Mouse (Mus musculus): Measurements from ENCODE around the gene Knop1. TPM values are rescaled to one million over a fixed set of nuclear protein-coding genes. Genes with fewer than 3 reads are reported as not detected.

Gene Knop1
- polyA plus RNA-seq, 1 experiment = 11.6 TPM

DNA sequence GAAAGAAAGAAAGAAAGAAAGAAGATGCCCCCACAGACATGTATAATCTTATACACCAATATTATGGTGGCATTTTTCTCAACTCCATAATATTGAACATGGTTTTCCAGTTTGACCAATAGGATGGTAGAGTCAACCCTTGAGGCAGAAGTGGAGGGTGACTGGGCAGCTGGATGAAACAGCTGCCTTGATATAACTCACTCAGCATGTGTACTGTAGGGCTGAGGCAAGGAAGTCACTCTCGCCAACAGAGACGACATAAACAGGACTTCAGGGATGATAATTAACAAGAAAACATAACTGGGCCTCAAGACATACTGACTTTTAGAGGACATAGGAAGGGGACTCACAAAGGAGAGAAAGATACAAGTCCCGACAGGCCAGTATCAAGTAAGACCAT lies 1.4 kb downstream of the Knop1 start:
- TF ChIP-seq GATA1 (IDR thresholded peaks at IDR 0.05; ENCODE audit: low read length) = no peak

DNA sequence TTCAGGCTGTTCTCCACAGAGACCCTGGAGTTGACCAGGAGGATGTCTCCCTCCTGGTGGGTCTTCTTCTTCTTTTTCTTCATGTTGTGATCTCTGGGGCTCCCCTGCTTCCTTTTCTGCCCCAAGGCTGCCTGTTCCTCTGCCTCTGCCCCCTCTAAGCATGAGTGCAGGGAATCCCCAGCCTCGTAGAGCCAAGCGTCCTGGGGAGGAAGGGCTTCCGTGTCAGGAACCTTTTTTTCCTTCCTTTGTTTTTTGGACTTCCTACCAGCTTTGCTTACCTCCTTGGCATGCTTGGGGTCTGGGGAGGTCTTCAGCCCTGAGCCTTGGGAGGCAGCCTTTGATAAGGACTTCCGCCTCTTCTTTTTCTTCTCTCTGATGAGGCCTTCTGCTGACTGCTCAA lies 3.4 kb downstream of the Knop1 start:
- TF ChIP-seq GATA1 (IDR thresholded peaks at IDR 0.05; ENCODE audit: low read length) = no peak

DNA sequence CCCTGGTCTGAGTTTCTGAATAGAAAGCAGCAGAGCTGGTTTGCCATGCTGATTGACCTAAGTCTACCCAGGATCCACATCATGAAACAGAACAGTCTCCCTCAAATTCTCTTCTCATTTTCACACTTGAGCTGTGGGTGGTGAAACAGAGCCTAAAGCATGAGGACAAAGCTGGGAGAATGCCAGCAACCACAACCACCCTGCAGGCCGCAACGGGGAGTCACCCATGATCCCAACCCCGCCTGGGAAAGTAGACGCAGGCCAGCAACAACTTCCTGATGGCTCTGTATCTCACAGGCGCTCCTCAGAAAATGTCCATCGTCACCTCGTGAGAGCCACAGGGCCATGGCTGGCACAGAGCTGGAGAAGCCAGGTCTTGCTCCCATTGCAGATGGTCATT lies 4.5 kb downstream of the Knop1 start:
- no peak for TF ChIP-seq GATA1 (IDR thresholded peaks at IDR 0.05; ENCODE audit: low read length)

DNA sequence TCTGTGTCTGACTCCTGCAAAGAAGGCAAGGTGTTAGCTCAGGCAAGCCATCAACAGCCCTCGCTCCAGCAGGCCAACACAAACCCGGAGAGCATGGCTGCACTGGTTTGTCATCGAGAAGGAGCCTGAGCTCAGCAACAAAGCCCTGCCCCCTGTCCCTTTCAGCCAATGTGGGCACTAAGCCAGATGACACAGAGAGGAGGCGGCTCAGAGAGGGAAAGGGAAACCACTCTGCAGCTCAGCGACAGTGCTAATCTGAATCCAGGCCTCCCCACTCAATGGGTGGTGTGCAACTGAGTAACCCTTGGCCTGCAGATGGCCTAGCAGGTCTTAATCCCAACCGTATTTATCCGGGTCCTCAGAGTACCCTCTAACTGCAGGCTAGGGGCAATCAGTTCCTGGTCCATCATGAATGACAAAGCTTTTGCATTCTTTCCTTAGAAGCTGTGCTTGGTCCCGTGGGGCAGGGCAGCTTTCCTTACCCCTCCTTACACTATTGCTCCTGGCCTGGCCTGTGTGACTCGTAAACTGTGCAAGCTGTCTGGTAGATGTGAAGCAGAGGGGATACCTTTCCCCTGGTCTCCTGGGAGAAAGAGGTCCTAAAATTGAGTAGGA lies 5.3 kb downstream of the Knop1 start:
- no peak for TF ChIP-seq GATA1 (IDR thresholded peaks at IDR 0.05; ENCODE audit: low read length)

DNA sequence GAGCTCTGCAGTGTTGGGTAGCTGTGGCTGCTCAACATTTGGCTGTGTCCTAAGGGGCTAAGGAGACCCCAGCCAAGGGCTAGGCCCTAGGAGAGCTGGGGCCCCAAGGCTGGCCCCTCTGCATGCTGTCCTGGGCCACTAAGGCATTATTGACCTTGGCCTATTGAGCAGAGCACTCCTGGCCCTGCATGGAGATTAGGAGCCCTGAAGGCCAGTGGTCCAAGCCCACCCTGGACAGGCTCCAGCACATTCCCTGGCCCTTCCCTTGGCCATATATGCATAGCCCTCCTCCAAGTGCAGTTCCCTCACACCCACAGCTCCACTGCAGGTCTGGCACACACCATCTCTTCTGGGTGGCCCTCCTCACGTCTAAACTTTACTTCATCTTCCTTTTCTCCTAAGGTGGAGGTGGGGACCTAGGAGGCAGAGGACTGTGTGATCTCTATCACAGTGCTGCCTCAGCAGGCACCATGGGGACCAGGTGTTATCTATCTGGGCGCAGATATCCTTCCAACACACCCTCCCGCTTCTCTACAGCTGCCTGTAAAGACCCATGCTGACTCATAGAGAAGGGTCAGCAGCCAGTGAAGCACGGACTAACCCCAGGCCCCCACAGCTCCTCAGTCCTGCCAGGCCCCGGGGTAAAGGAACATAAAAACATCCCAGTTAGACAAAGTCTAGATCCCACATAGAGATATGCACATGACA lies 6.4 kb downstream of the Knop1 start:
- no peak for TF ChIP-seq GATA1 (IDR thresholded peaks at IDR 0.05; ENCODE audit: low read length)

DNA sequence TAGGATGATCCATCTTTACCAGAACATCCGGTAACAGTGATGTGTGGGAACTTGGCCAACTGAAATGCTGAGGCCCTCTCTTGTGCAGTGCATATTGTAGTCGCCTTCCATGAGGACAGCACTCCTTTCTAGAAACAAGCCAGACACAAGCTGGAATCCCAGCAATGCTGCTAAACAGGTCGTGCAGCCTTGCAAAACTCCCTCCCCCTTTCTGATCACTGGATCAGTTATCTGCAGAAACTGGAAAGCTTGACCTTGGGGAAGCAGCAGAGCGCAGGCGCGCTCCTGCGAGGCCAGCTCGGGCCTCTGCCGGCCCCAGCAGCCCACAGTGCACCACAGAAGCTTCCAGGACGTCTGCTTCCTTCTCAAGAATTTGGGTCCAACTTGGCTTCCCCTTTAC lies 7.3 kb downstream of the Knop1 start:
- no peak for TF ChIP-seq GATA1 (IDR thresholded peaks at IDR 0.05; ENCODE audit: low read length)

DNA sequence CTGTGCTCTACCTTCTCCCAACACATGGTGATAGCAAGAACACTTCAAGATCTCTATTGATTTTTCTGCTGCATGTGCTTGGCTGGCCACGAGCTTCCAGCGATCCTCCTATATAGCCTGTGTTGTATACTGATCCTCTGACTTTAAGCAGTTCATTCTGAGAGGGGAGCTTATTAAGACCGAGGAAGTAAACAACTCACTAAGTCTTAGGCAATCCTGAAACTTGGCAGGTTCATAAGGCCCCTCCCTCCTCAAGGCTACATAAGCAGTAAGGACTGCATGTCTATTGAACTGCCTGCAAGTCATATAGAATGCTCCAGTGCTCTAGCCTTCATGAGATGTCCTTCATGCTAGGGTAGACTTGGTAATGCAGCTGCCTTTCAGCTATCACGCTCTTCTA lies 9.7 kb downstream of the Knop1 start:
- no peak for TF ChIP-seq GATA1 (IDR thresholded peaks at IDR 0.05; ENCODE audit: low read length)

DNA sequence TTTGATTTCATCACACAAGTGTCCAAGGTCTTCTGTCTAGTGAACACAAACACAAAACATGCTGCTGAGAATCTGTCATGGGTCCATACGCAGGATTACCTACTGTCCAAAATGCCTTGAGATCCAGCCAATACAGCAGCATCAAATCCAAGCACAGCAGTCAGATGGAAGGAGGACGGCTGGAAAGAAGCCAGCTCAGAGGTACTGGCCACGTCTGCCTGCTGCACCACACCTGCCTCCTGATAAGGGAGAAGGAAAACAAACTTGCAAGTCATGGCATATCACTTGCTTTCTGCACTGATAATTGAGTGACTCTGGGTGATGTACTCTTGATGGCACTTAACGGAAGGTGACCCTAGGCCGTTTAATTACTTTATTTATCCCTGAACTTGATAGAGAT lies 10.9 kb downstream of the Knop1 start:
- no peak for TF ChIP-seq GATA1 (IDR thresholded peaks at IDR 0.05; ENCODE audit: low read length)

DNA sequence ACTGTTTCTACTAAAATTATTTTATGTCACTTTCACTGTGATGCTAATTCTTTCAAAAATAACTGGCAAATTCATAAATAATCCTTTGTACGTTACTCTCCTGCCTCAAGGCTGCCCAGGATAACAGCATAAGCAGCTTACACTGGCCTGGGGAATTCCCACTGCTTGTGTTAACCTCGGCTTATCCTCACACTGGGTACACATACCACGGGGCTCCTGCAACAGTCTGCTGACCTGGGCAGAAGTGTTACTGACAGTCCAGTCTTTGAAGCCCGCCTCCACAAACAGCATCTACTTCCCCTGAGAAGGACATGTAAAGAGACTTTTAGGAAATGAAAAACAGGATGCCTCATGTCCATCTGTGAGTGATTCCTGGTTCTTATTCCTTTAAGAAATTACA lies 13.1 kb downstream of the Knop1 start:
- TF ChIP-seq GATA1 (IDR thresholded peaks at IDR 0.05; ENCODE audit: low read length) = no peak

DNA sequence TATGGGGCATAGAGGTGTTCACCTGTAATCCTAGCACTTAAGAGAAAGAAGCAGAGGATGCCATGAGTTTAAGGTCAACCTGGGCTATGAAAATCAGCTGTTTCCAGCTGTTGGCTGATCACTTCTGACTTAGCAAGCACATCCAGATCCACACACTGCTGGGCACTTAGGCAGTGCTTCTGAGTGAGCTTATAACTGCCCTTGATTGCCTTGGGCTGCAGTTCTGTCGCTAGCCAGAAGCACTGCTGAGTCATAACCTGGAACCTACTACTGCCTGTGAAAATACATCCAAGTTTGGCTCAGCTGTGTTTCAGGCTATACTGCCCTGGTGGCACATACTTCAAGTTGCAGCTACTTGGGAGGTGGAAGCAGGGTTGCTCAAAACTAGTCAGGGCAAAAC lies 14.3 kb downstream of the Knop1 start:
- TF ChIP-seq GATA1 (IDR thresholded peaks at IDR 0.05; ENCODE audit: low read length) = no peak

DNA sequence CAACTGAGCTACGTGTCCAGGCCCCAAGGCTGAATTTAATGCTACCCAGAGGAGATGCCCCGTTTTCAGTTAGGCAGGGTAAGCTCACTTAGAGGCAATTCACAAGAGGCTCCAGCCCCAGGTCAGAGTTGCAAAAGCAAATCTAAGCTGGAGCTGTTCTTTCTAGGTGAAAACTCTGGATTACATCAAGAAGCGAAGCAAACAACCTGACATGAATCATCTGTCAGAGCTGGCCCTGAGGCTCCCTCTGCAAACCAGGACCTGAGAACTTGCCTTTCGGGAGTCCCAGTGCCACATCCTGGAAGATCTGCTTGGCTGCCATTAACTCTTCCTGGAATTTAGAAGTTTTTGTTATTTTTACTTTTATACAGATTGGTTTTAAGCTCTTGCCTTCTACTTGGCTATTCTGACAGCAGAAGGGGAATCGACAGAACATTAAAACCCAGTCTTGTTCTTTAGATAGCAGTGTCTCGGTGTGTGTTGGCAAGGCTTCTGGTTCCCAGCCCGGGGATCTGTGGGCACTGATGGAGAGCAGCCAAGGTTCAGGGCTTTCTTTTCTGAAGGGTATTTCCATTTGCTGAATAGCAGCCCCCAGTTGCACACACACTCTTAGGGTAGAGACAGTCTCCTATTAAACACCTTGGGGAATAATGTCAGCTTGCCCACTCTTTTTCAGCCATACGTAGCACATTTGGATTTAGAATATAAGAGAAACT lies 14.9 kb downstream of the Knop1 start:
- no peak for TF ChIP-seq GATA1 (IDR thresholded peaks at IDR 0.05; ENCODE audit: low read length)

DNA sequence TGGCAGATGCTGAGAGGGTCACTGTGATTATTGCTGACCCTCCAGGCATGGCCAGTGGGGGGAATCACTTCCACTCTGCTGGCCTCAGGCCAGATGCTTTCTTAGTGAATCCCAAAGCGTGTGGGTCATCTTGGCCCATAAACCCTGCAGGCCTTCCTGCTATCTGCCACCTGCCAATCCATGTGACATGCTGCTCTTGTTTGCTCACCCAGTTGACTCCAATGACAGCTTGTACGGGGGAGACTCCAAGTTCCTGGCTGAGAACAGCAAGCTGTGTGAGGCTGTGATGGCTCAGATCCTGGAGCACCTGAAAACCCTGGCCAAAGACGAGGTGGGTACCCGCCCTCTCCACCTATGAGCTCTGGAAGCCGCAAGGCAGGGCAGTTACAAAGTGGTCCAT lies 18.2 kb downstream of the Knop1 start:
- no peak for TF ChIP-seq GATA1 (IDR thresholded peaks at IDR 0.05; ENCODE audit: low read length)

DNA sequence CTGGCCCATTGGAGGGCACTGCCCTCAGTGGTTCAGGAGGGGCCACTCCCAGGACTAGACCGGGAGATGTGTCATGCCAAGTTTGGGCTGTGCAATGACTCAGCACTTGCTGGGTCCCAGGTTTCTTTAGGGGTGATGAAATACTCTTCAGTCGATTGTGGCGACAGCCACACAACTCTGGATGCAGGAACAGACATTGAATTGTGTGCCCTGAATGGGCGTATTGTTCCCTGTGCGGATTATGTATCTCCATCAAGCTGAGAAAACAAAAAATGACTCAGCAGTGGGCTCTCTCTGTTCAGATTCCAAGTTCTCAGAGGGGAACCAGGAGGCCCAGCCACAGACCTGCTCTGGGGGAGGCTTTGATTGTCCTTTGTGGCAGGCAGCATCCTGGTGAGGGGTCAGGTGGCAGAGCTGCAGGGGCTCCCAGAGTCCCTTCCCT lies 28.1 kb downstream of the Knop1 start:
- no peak for TF ChIP-seq GATA1 (IDR thresholded peaks at IDR 0.05; ENCODE audit: low read length)

DNA sequence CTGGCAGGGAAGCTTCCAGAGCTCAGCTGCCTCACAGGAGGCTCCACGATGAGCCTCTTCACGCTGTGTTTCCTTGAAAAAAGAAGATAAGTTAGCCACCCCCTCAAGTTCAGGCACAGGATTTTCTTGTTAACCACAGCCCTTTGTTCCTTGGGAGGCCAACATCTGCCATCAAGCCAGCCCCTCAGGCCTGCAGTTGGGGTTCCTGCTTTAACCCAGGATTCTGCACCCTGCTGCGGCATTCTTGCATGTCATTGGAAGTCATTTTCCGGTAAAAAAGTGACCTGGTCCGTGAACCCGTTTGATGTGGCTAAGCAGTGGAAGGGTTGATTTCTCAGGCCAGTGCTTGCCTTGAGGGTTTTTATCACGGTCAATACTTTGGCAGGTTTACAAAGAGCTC lies 31.6 kb downstream of the Knop1 start:
- no peak for TF ChIP-seq GATA1 (IDR thresholded peaks at IDR 0.05; ENCODE audit: low read length)

DNA sequence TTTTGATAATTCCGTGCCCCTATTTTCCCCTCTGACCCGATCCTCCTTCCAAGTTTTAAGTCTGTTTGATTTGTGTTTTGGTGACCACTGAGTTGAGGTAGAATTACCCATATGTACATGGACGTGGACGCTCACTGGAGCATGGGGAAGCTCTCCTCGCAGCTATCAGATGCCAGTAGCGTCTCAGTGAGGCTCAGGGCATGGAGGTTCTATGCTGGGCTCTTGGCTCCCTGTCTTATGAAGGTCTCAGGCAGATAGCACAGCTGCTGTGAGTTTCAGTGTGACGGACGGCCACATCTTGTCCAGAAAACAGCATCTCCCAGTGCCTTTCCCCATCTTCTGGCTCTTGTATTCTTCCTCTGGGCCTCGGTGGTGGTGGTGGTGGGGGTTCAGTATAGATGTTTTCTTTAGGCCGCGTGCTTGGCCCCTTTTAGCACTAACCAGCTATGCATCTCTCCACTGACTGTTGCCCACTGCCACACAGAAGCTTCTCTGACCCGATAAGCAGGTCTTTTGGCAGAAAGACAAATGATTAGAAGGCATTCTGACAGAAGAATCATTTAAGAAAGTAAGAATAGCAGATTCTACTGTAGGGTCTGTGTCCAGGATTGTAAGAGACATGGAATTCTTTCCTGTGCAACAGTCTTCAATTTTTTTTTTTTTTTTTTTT lies 34.0 kb downstream of the Knop1 start:
- no peak for TF ChIP-seq GATA1 (IDR thresholded peaks at IDR 0.05; ENCODE audit: low read length)

DNA sequence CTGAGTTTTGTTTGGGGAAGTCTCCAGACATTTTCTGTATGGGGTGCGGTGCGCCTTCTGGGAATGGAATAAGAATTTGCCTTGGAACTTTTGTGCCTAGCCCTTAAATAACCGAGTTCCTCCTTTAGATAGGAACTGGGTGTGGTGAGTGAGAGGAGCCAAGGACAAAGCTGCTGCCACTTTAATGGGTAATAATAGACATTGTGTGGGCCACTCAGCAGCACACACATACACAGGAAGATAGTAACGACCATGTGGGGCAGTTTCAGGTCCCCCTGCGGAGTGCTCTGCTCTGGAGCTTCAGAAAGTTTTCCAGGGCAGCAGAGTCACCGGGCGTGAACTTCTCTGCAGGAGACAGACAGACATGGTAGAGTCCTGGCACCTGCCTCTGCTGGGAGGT lies 34.7 kb downstream of the Knop1 start:
- no peak for TF ChIP-seq GATA1 (IDR thresholded peaks at IDR 0.05; ENCODE audit: low read length)
